ENCODE assay signal across 29 mouse cellular contexts in genomic region chr1:156870616-156871015, GRCm38 (mm10). TPM values are rescaled to one million over a fixed set of nuclear protein-coding genes. Genes with fewer than 3 reads are reported as not detected.
DNase-seq lines count a peak whose midpoint lies in the region; ATAC-seq and TF ChIP-seq lines count a peak whose summit lies in the region.
"Had no signal": no experiment of that assay in that cellular context is flagged by ENCODE, and none has a peak within 500 bp of the region (broad histone marks: within the 10 kb centered on the region; RNA-seq: fewer than 3 reads in every experiment).

No protein-coding gene starts in this region.

- H3K4me1 ChIP-seq in midbrain, embryonic 11.5 days (ENCODE audit: control insufficient read depth, insufficient read depth, low read length): no peaks in the 10 kb centered on the region
- H3K4me1 ChIP-seq in midbrain, embryonic 13.5 days (replicated peaks): no peaks in the 10 kb centered on the region; the same call in 1 of the 2 replicates
- no peaks in the 10 kb centered on the region for H3K4me1 ChIP-seq in ES-E14 (ENCODE audit: control insufficient read depth in 2 of 2, insufficient read depth in 2 of 2, low read length in 2 of 2, poor library complexity in 1 of 2)
- H3K4me1 ChIP-seq in lung, adult 2 months (ENCODE audit: control insufficient read depth, insufficient read depth, low read length): no peaks in the 10 kb centered on the region
- H3K4me1 ChIP-seq: embryonic facial prominence, embryonic 13.5 days; forebrain, embryonic 12.5 days had no signal

- no peaks in the 10 kb centered on the region for H3K27me3 ChIP-seq in midbrain, embryonic 11.5 days (ENCODE audit: control insufficient read depth, insufficient read depth, low read length)
- no peaks in the 10 kb centered on the region for H3K27me3 ChIP-seq in midbrain, embryonic 13.5 days
- H3K27me3 ChIP-seq: CH12.LX; embryonic facial prominence, embryonic 13.5 days; embryonic facial prominence, embryonic 15.5 days; forebrain, embryonic 12.5 days had no signal

- DNase-seq in midbrain, embryonic 11.5 days (ENCODE audit: low spot score, missing footprints): peak; percentile 67
- DNase-seq in ES-E14 (ENCODE audit: low read depth, low spot score): no peak
- DNase-seq in gastrocnemius, postnatal 25 days: no peak
- DNase-seq in lung, adult 2 months: no peak
- no peak for DNase-seq in heart, postnatal 14 days
- DNase-seq: adrenal gland, adult 8-10 months; adrenal gland, postnatal 14 days; adrenal gland, postnatal 36 days; B cell, adult 2 months; cerebellum, adult 11 months; cerebellum, adult 18-20 months; cerebellum, adult 8-10 months; cerebellum, adult 9-11 months; cerebellum, postnatal 14 days; cerebellum, postnatal 36 days; embryo, embryonic 11 days; forebrain, postnatal 0 days had no signal

- in situ Hi-C loops in ES-E14 (cut with MboI; ENCODE audit: low sequenced_read_pairs in 2 of 2, unreplicated experiment in 2 of 2): no loop called here

- no peaks in the 10 kb centered on the region for H3K9me3 ChIP-seq in midbrain, embryonic 11.5 days (ENCODE audit: control insufficient read depth, low read length)
- H3K9me3 ChIP-seq in midbrain, embryonic 13.5 days: no peaks in the 10 kb centered on the region
- H3K9me3 ChIP-seq in ES-E14 (ENCODE audit: control insufficient read depth, insufficient read depth, low read depth, low read length): no peaks in the 10 kb centered on the region
- H3K9me3 ChIP-seq: embryonic facial prominence, embryonic 13.5 days; embryonic facial prominence, embryonic 15.5 days; forebrain, embryonic 10.5 days; forebrain, embryonic 12.5 days had no signal

- no peak overlapping the region for H3K4me2 ChIP-seq in midbrain, embryonic 11.5 days
- H3K4me2 ChIP-seq in midbrain, embryonic 13.5 days (replicated peaks): no peak overlapping the region
- H3K4me2 ChIP-seq: embryonic facial prominence, embryonic 13.5 days; embryonic facial prominence, embryonic 15.5 days; forebrain, embryonic 12.5 days had no signal

- H3K9ac ChIP-seq in midbrain, embryonic 11.5 days (ENCODE audit: low read length): no peak overlapping the region
- no peak overlapping the region for H3K9ac ChIP-seq in midbrain, embryonic 13.5 days (replicated peaks)
- no peak overlapping the region for H3K9ac ChIP-seq in ES-E14 (ENCODE audit: insufficient read depth, low read depth, low read length, poor library complexity, severe bottlenecking)
- H3K9ac ChIP-seq: embryonic facial prominence, embryonic 13.5 days; embryonic facial prominence, embryonic 15.5 days; forebrain, embryonic 12.5 days; forebrain, postnatal 0 days had no signal

- ATAC-seq in midbrain, embryonic 11.5 days (ENCODE audit: low FRiP score): no peak
- ATAC-seq in midbrain, embryonic 13.5 days: no peak
- ATAC-seq in activated CD4-positive, CD25-positive, alpha-beta regulatory T cell, adult 4 months: peak; percentile 49
- ATAC-seq in inflammation-experienced regulatory T-cells, adult 6 months: peak; percentile 79
- ATAC-seq: forebrain, embryonic 14.5 days; forebrain, postnatal 0 days; Patski had no signal

- no peaks in the 10 kb centered on the region for H3K36me3 ChIP-seq in midbrain, embryonic 11.5 days (ENCODE audit: control insufficient read depth, insufficient read depth, low read length)
- H3K36me3 ChIP-seq in midbrain, embryonic 13.5 days: peaks cover 31% of the 10 kb centered on the region
- no peaks in the 10 kb centered on the region for H3K36me3 ChIP-seq in ES-E14 (ENCODE audit: control insufficient read depth, insufficient read depth, low read length, poor library complexity, severe bottlenecking)
- H3K36me3 ChIP-seq: embryonic facial prominence, embryonic 15.5 days had no signal

- WGBS in midbrain, embryonic 11.5 days: 91% methylated on average over 4 of the region's 4 CpGs
- 95% methylated on average over 4 of the region's 4 CpGs for WGBS in midbrain, embryonic 13.5 days
- WGBS in lung, adult 2 months: 47% methylated on average over 4 of the region's 4 CpGs

- H3K27ac ChIP-seq in midbrain, embryonic 11.5 days (ENCODE audit: low read depth, low read length): no peak overlapping the region
- no peak overlapping the region for H3K27ac ChIP-seq in midbrain, embryonic 13.5 days
- no peak overlapping the region for H3K27ac ChIP-seq in ES-E14 (ENCODE audit: insufficient read depth, low read depth, low read length, poor library complexity, severe bottlenecking)
- H3K27ac ChIP-seq: embryonic facial prominence, embryonic 13.5 days; embryonic facial prominence, embryonic 15.5 days; forebrain, embryonic 10.5 days; forebrain, embryonic 12.5 days had no signal

- TF ChIP-seq CTCF in lung, adult 2 months (IDR thresholded peaks at IDR 0.05; ENCODE audit: insufficient read depth, low read length): no peak

- TF ChIP-seq POLR2A in lung, adult 2 months (IDR thresholded peaks at IDR 0.05; ENCODE audit: borderline replicate concordance, extremely low read depth, low read depth, low read length): no peak

- no peak overlapping the region for H3K4me3 ChIP-seq in midbrain, embryonic 11.5 days (ENCODE audit: low read depth, low read length)
- no peak overlapping the region for H3K4me3 ChIP-seq in midbrain, embryonic 13.5 days (replicated peaks)
- no peak overlapping the region for H3K4me3 ChIP-seq in ES-E14 (ENCODE audit: insufficient read depth in 1 of 2, low read depth in 1 of 2, low read length in 2 of 2, poor library complexity in 1 of 2, severe bottlenecking in 1 of 2)
- H3K4me3 ChIP-seq in lung, adult 2 months (replicated peaks; ENCODE audit: extremely low read depth, low read depth, low read length): no peak overlapping the region
- H3K4me3 ChIP-seq: embryonic facial prominence, embryonic 13.5 days; embryonic facial prominence, embryonic 15.5 days; erythroblast, embryonic 14.5 days; forebrain, embryonic 10.5 days; forebrain, embryonic 12.5 days had no signal

- intact Hi-C loops in heart, postnatal 14 days (cut with DNase I): no loop called here

TF ChIP-seq in ES-E14, 5 proteins besides CTCF, POLR2A, EP300 and RAD21:
- no peak for TF ChIP-seq HCFC1 (IDR thresholded peaks at IDR 0.05; ENCODE audit: borderline replicate concordance, insufficient read depth, low read length)
- TF ChIP-seq ZC3H11A (IDR thresholded peaks at IDR 0.05; ENCODE audit: borderline replicate concordance, low read depth, low read length): no peak
- TF ChIP-seq ZNF384 (IDR thresholded peaks at IDR 0.05; ENCODE audit: low read depth, low read length): 0 out of 2 replicates have a peak, but pooled peaks have one; percentile 19
- TF ChIP-seq CHD2 (IDR thresholded peaks at IDR 0.05; ENCODE audit: low read depth, low read length): no peak

RNA-seq across cellular contexts. Expression of gene Angptl1, which starts 32.3 kb away (rescaled TPM):
- 1.4 and 1.6 TPM in 2 replicates for polyA plus RNA-seq in midbrain, embryonic 11.5 days (2014; fragmentation: Nextera tagmentation; extraction: Ambion mirVana)
- 0.57 and 0.86 TPM in 2 replicates for polyA plus RNA-seq in midbrain, embryonic 13.5 days (2015; fragmentation: Nextera tagmentation; extraction: Ambion mirVana)
- 0.13 and 0.53 TPM in 2 replicates for total RNA-seq in ES-E14 (2012; rRNA removed)
- under 1 TPM; 0.74 to 0.83 TPM for polyA plus RNA-seq in activated CD4-positive, CD25-positive, alpha-beta regulatory T cell, adult 4 months (2017; shearing (Covaris generic))
- polyA plus RNA-seq in inflammation-experienced regulatory T-cells, adult 6 months (2017; shearing (Covaris generic)): 1 to 10 TPM in 2 of 3 experiments, under 1 TPM in 1; 0.50 to 1.9 (median 1.6) TPM
- 10 to 100 TPM in 1 of 2 experiments, 1 to 10 TPM in 1; 7.4 to 15.8 TPM for total RNA-seq in gastrocnemius, postnatal 25 days (2021)
- polyA plus RNA-seq in lung, adult 2 months (2012; rRNA removed): 0.09 and 0.96 TPM in 2 replicates
- total RNA-seq in heart, postnatal 14 days (2021): 1 to 10 TPM; 2.3 to 3.1 TPM
- total RNA-seq: common myeloid progenitor, adult 5-6 weeks had no signal
- polyA plus RNA-seq: erythroblast, embryonic 14.5 days had no signal

Comparison
In these comparisons a context has a peak if more than half of its experiments do, and no peak if none do; other contexts are left out.
1. ATAC-seq: peak in activated CD4-positive, CD25-positive, alpha-beta regulatory T cell, adult 4 months (single experiment) and inflammation-experienced regulatory T-cells, adult 6 months (single experiment); none in midbrain, embryonic 11.5 days (single experiment) and midbrain, embryonic 13.5 days (single experiment).